Mouse (Mus musculus): ENCODE results near the gene Cpsf6. TPM values are rescaled to one million over a fixed set of nuclear protein-coding genes. Genes with fewer than 3 reads are reported as not detected.
"Not testable (repeated sequence)": the region's sequence is repeated elsewhere in the genome, so short reads cannot be mapped to it uniquely, and the experiment has no call there.

The Cpsf6 gene
- total RNA-seq, 1 experiment from 2014 or later: 129 TPM

- ATAC-seq (ENCODE audit: extremely low read depth, insufficient number of reproducible peaks, low FRiP score, poor library complexity, severe bottlenecking): 0 out of 2 replicates have a peak, but pooled peaks have one; percentile 33
Observed at GRCm38 (mm10) chr10:117402403-117403333, 22.9 kb upstream of the Cpsf6 start.

- ATAC-seq (ENCODE audit: extremely low read depth, insufficient number of reproducible peaks, low FRiP score, poor library complexity, severe bottlenecking): no peak
Observed at GRCm38 (mm10) chr10:117401364-117401763, 21.5 kb upstream of the Cpsf6 start.

- ATAC-seq (ENCODE audit: extremely low read depth, insufficient number of reproducible peaks, low FRiP score, poor library complexity, severe bottlenecking): no peak
Observed at GRCm38 (mm10) chr10:117400246-117400954, 20.6 kb upstream of the Cpsf6 start.

GRCm38 (mm10) chr10:117399839-117400238 is 20.0 kb upstream of the Cpsf6 start:
- no peak for ATAC-seq (ENCODE audit: extremely low read depth, insufficient number of reproducible peaks, low FRiP score, poor library complexity, severe bottlenecking)

- no peak for ATAC-seq (ENCODE audit: extremely low read depth, insufficient number of reproducible peaks, low FRiP score, poor library complexity, severe bottlenecking)
Observed at GRCm38 (mm10) chr10:117399196-117399595, 19.4 kb upstream of the Cpsf6 start.

GRCm38 (mm10) chr10:117398044-117398780 is 18.4 kb upstream of the Cpsf6 start:
- peak; percentile 37; the same call in 1 of the 2 replicates for ATAC-seq (ENCODE audit: extremely low read depth, insufficient number of reproducible peaks, low FRiP score, poor library complexity, severe bottlenecking)

- no peak for ATAC-seq (ENCODE audit: extremely low read depth, insufficient number of reproducible peaks, low FRiP score, poor library complexity, severe bottlenecking)
Observed at GRCm38 (mm10) chr10:117397106-117397625, 17.4 kb upstream of the Cpsf6 start.

- ATAC-seq (ENCODE audit: extremely low read depth, insufficient number of reproducible peaks, low FRiP score, poor library complexity, severe bottlenecking): no peak
Observed at GRCm38 (mm10) chr10:117396386-117397048, 16.7 kb upstream of the Cpsf6 start.

GRCm38 (mm10) chr10:117395801-117396200 is 16.0 kb upstream of the Cpsf6 start:
- no peak for ATAC-seq (ENCODE audit: extremely low read depth, insufficient number of reproducible peaks, low FRiP score, poor library complexity, severe bottlenecking)

GRCm38 (mm10) chr10:117394738-117395550 is 15.1 kb upstream of the Cpsf6 start:
- ATAC-seq (ENCODE audit: extremely low read depth, insufficient number of reproducible peaks, low FRiP score, poor library complexity, severe bottlenecking): no peak

- no peak for ATAC-seq (ENCODE audit: extremely low read depth, insufficient number of reproducible peaks, low FRiP score, poor library complexity, severe bottlenecking)
Observed at GRCm38 (mm10) chr10:117393891-117394395, 14.1 kb upstream of the Cpsf6 start.

- peak; percentile 82 for ATAC-seq (ENCODE audit: extremely low read depth, insufficient number of reproducible peaks, low FRiP score, poor library complexity, severe bottlenecking)
Observed at GRCm38 (mm10) chr10:117393196-117393890, 13.5 kb upstream of the Cpsf6 start.

GRCm38 (mm10) chr10:117392832-117393195 is 13.0 kb upstream of the Cpsf6 start:
- ATAC-seq (ENCODE audit: extremely low read depth, insufficient number of reproducible peaks, low FRiP score, poor library complexity, severe bottlenecking): peak; percentile 49; the same call in 1 of the 2 replicates

- ATAC-seq (ENCODE audit: extremely low read depth, insufficient number of reproducible peaks, low FRiP score, poor library complexity, severe bottlenecking): not testable (repeated sequence)
Observed at GRCm38 (mm10) chr10:117392397-117392796, 12.6 kb upstream of the Cpsf6 start.

- no peak for ATAC-seq (ENCODE audit: extremely low read depth, insufficient number of reproducible peaks, low FRiP score, poor library complexity, severe bottlenecking)
Observed at GRCm38 (mm10) chr10:117391801-117392200, 12.0 kb upstream of the Cpsf6 start.

GRCm38 (mm10) chr10:117391057-117391456 is 11.2 kb upstream of the Cpsf6 start:
- no peak for ATAC-seq (ENCODE audit: extremely low read depth, insufficient number of reproducible peaks, low FRiP score, poor library complexity, severe bottlenecking)
